Mouse (Mus musculus) limb, embryonic 14.5 days (tissue): ENCODE measurements at regions not wholly inside any gene's neighbourhood (a gene's known extent, or its start where the extent isn't known, plus 50 kb on each side); places are given as distances from the start of the nearest gene placed in this dataset.

Experiments used
- ATAC-seq: fragments of 200-750 bp; cut with Nextera tagmentation; 2 replicates; pipeline ENCODE4 v1.8.0; 2017; ENCODE audit warnings: low read depth, moderate number of reproducible peaks, moderate TSS enrichment; ENCODE audit not compliant: low FRiP score
- DNase-seq: peaks from one replicate; pipeline ENCODE4 v3.0.0-alpha.2; 2015; ENCODE audit warnings: low spot score
- H3K27ac ChIP-seq: fragments of 300-500 bp; sonication (generic); replicated peaks from 2 replicates; pipeline ENCODE4 v1.5.1; 2014; ENCODE audit warnings: low read depth, mild to moderate bottlenecking, low read length, moderate library complexity, mixed read lengths
- H3K27me3 ChIP-seq: fragments of 300-500 bp; sonication (generic); 2 replicates; pipeline ENCODE4 v1.6.1; 2014; ENCODE audit warnings: low read length, mixed read lengths; ENCODE audit not compliant: control insufficient read depth, insufficient read depth
- H3K36me3 ChIP-seq: fragments of 300-500 bp; sonication (generic); 2 replicates; pipeline ENCODE4 v1.6.1; 2014; ENCODE audit warnings: mild to moderate bottlenecking, low read length, moderate library complexity, mixed read lengths; ENCODE audit not compliant: control insufficient read depth, insufficient read depth
- H3K4me1 ChIP-seq: fragments of 300-500 bp; sonication (generic); 2 replicates; pipeline ENCODE4 v1.6.1; 2014; ENCODE audit warnings: antibody characterized with exemption, low read length, mixed read lengths; ENCODE audit not compliant: control insufficient read depth, insufficient read depth
- H3K4me2 ChIP-seq: fragments of 300-500 bp; sonication (generic); replicated peaks from 2 replicates; pipeline ENCODE4 v1.6.1; 2014; ENCODE audit warnings: low read depth, mild to moderate bottlenecking, low read length, moderate library complexity; ENCODE audit not compliant: severe bottlenecking
- H3K4me3 ChIP-seq: fragments of 300-500 bp; sonication (generic); replicated peaks from 2 replicates; pipeline ENCODE4 v1.5.1; 2014; ENCODE audit warnings: low read length
- H3K9ac ChIP-seq: fragments of 300-500 bp; sonication (generic); 2 replicates; pipeline ENCODE4 v1.6.1; 2014; ENCODE audit warnings: mild to moderate bottlenecking, low read depth, low read length, moderate library complexity; ENCODE audit not compliant: severe bottlenecking
- H3K9me3 ChIP-seq: fragments of 300-500 bp; sonication (generic); 2 replicates; pipeline ENCODE4 v1.6.1; 2016; ENCODE audit warnings: low read length; ENCODE audit not compliant: control insufficient read depth
- POLR2A ChIP-seq: fragments of 200-500 bp; IDR thresholded peaks from 2 replicates; pipeline ENCODE4 v1.8.0; 2012; ENCODE audit warnings: inconsistent platforms, mild to moderate bottlenecking, moderate library complexity, borderline replicate concordance; ENCODE audit not compliant: insufficient read depth, insufficient read length; ENCODE audit errors: extremely low read depth
- WGBS: fragments of 180-500 bp; shearing (Covaris S2); extraction: QIAGEN DNeasy Blood & Tissue Kit; methylation state at CpG from one replicate; pipeline ENCODE4 v1.1.7; 2014; 5-methylcytosine and 5-hydroxymethylcytosine counted together

GRCm38 (mm10) chr1:88946374-88946773, 123.8 kb upstream of the Sh3bp4 start:
- 83% methylated on average over 8 of the region's 8 CpGs for WGBS
- ATAC-seq: no peak

GRCm38 (mm10) chr1:88949911-88950310, 120.3 kb upstream of the Sh3bp4 start:
- Histone ChIP-seq H3K4me3 (no peak overlapping the region), H3K27ac (no peak overlapping the region), H3K27me3 (no peaks in the 10 kb centered on the region), H3K4me2 (no peak overlapping the region), H3K9ac (no peak overlapping the region), H3K36me3 (no peaks in the 10 kb centered on the region), H3K9me3 (peaks cover 7% of the 10 kb centered on the region; the same call in 1 of the 2 replicates), H3K4me1 (no peaks in the 10 kb centered on the region)
- TF ChIP-seq POLR2A: no peak
- no peak for ATAC-seq
- WGBS: 71% methylated on average over 1 of the region's 1 CpGs
- DNase-seq: no peak

More at GRCm38 (mm10) chr1:88946374-88946773, 123.8 kb upstream of the Sh3bp4 start:
- no peak for TF ChIP-seq POLR2A
- Histone ChIP-seq H3K4me1 (no peaks in the 10 kb centered on the region), H3K9ac (no peak overlapping the region), H3K4me2 (no peak overlapping the region), H3K36me3 (no peaks in the 10 kb centered on the region), H3K9me3 (peaks cover 7% of the 10 kb centered on the region; the same call in 1 of the 2 replicates), H3K27ac (no peak overlapping the region), H3K27me3 (no peaks in the 10 kb centered on the region), H3K4me3 (no peak overlapping the region)
- DNase-seq: no peak

- ATAC-seq (no peak), DNase-seq (no peak)
- H3K9me3 ChIP-seq: peaks cover 5% of the 10 kb centered on the region; the same call in 1 of the 2 replicates
- TF ChIP-seq POLR2A: no peak
- H3K4me3 ChIP-seq: no peak overlapping the region
- H3K36me3 ChIP-seq: no peaks in the 10 kb centered on the region
- no peak overlapping the region for H3K9ac ChIP-seq
- H3K27me3 ChIP-seq: no peaks in the 10 kb centered on the region
- no peak overlapping the region for H3K4me2 ChIP-seq
- 89% methylated on average over 4 of the region's 4 CpGs for whole genome bisulfite sequencing
- no peaks in the 10 kb centered on the region for H3K4me1 ChIP-seq
- H3K27ac ChIP-seq: no peak overlapping the region
These were observed 116.7 kb upstream of the Sh3bp4 start for GRCm38 (mm10) chr1:88953516-88953915.

- Histone ChIP-seq H3K27me3 (no peaks in the 10 kb centered on the region), H3K9ac (no peak overlapping the region), H3K9me3 (no peaks in the 10 kb centered on the region), H3K4me1 (no peaks in the 10 kb centered on the region), H3K36me3 (no peaks in the 10 kb centered on the region), H3K27ac (no peak overlapping the region), H3K4me2 (no peak overlapping the region), H3K4me3 (no peak overlapping the region)
- TF ChIP-seq POLR2A: no peak
- no peak for ATAC-seq
- 79% methylated on average over 5 of the region's 5 CpGs for WGBS
- no peak for DNase-seq
These were observed 115.4 kb upstream of the Sh3bp4 start for GRCm38 (mm10) chr1:88954784-88955183.

- ATAC-seq (no peak), DNase-seq (no peak)
- H3K27me3 ChIP-seq: no peaks in the 10 kb centered on the region
- no peak overlapping the region for H3K9ac ChIP-seq
- TF ChIP-seq POLR2A: no peak
- H3K27ac ChIP-seq: no peak overlapping the region
- H3K36me3 ChIP-seq: no peaks in the 10 kb centered on the region
- no peaks in the 10 kb centered on the region for H3K9me3 ChIP-seq
- H3K4me3 ChIP-seq: no peak overlapping the region
- 78% methylated on average over 5 of the region's 5 CpGs for WGBS
- no peaks in the 10 kb centered on the region for H3K4me1 ChIP-seq
- no peak overlapping the region for H3K4me2 ChIP-seq
These were observed 113.2 kb upstream of the Sh3bp4 start for GRCm38 (mm10) chr1:88957061-88957460.

GRCm38 (mm10) chr1:88959715-88960114, 110.5 kb upstream of the Sh3bp4 start:
- DNase-seq: no peak

More at GRCm38 (mm10) chr1:88959715-88960114, 110.5 kb upstream of the Sh3bp4 start:
- no peak overlapping the region for H3K4me3 ChIP-seq
- ATAC-seq: no peak
- no peaks in the 10 kb centered on the region for H3K27me3 ChIP-seq
- TF ChIP-seq POLR2A: no peak
- no peaks in the 10 kb centered on the region for H3K4me1 ChIP-seq
- H3K36me3 ChIP-seq: no peaks in the 10 kb centered on the region
- no peaks in the 10 kb centered on the region for H3K9me3 ChIP-seq
- no peak overlapping the region for H3K9ac ChIP-seq
- WGBS: 44% methylated on average over 4 of the region's 4 CpGs
- H3K27ac ChIP-seq: no peak overlapping the region
- H3K4me2 ChIP-seq: no peak overlapping the region
